Mouse (Mus musculus): Measurements from ENCODE around the gene Zfp697. TPM values are rescaled to one million over a fixed set of nuclear protein-coding genes. Genes with fewer than 3 reads are reported as not detected.
"Not testable (repeated sequence)": the region's sequence is repeated elsewhere in the genome, so short reads cannot be mapped to it uniquely, and the experiment has no call there.

Gene Zfp697
- polyA plus RNA-seq, 1 experiment from 2014 or later: 3.9 TPM

DNA sequence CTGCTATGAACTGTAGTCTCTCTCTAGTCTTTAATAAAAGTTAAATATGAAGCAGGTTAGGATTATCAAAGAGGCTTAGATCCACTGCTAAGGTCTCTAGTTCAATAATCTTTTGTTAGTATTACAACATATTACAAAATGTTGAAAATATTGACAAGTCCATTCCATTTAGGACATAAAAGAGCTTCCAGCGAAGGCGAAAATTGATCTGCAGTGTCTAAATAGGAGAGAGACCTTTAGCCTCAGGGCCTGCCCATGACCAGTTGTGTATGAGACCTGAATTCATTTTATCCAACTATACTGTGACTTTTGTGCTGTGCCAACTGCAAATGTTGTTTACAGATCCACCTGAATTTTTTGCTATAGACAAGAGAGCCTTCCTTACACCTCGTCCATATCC is 247.4 kb downstream of the Zfp697 start:
- Histone ChIP-seq H3K4me3 (no peak overlapping the region), H3K9me3 (replicated peaks) (no peaks in the 10 kb centered on the region), H3K9ac (no peak overlapping the region), H3K4me2 (no peak overlapping the region), H3K36me3 (no peaks in the 10 kb centered on the region), H3K27me3 (replicated peaks) (no peaks in the 10 kb centered on the region), H3K27ac (no peak overlapping the region), H3K4me1 (no peaks in the 10 kb centered on the region)
- no peak for ATAC-seq
- WGBS (ENCODE audit: insufficient replicate concordance): 61% methylated on average over 3 of the region's 3 CpGs

DNA sequence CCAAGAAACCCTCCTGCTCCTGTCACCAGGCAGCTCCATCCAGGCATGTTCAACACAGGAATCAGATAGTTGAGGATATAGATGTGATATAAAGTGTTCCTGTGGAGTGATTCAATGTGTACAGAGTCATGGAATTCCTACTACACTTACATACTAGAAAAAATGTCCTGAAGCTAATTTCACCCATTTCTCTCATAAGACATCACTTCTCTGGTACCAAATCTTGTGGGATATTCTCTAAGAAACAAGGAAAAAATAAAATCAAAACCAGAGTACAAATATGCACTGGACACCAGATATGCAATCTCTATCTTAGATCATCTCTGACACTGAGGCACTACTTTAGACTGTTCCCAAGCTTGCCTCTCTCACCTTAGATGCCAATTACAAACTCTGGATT is 247.9 kb downstream of the Zfp697 start, which contains the start of gene Hsd3b5:
Hsd3b5 (minus strand) TSS at position 101 of the 400 bp plus-strand sequence.
- H3K4me3 ChIP-seq: no peak within 1 kb of the TSS
- H3K4me2 ChIP-seq: no peak within 1 kb of the TSS
- no peaks in the 10 kb centered on the region for H3K4me1 ChIP-seq
- no peaks in the 10 kb centered on the region for H3K27me3 ChIP-seq (replicated peaks)
- H3K27ac ChIP-seq: no peak within 1 kb of the TSS
- ATAC-seq: no peak
- no peak within 1 kb of the TSS for H3K9ac ChIP-seq
- H3K9me3 ChIP-seq (replicated peaks): no peaks in the 10 kb centered on the region
- H3K36me3 ChIP-seq: no peaks in the 10 kb centered on the region

DNA sequence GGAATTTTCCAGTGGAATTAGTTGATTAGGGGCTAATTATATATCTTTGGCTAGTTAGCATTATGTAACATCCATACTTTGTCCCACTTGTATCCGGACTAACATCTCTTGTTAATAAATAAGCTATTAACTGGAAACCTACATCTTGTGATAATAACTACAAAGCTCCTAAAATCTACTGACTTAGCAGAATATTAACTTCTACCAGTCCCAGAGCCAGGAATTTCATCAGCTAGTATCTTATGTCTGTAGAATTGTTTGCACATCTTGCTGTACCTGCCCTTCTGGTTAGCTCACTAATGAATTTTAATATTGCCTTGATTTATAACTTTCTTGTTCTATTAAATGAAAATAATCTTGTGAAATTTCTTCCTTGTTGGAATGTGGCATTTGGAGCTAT is 252.9 kb downstream of the Zfp697 start:
- no peak for ATAC-seq
- Histone ChIP-seq H3K36me3 (no peaks in the 10 kb centered on the region), H3K27ac (no peak overlapping the region), H3K4me1 (no peaks in the 10 kb centered on the region), H3K4me3 (no peak overlapping the region), H3K9me3 (replicated peaks) (no peaks in the 10 kb centered on the region), H3K4me2 (no peak overlapping the region), H3K9ac (no peak overlapping the region), H3K27me3 (replicated peaks) (no peaks in the 10 kb centered on the region)
- WGBS (ENCODE audit: insufficient replicate concordance): 58% methylated on average over 1 of the region's 1 CpGs

DNA sequence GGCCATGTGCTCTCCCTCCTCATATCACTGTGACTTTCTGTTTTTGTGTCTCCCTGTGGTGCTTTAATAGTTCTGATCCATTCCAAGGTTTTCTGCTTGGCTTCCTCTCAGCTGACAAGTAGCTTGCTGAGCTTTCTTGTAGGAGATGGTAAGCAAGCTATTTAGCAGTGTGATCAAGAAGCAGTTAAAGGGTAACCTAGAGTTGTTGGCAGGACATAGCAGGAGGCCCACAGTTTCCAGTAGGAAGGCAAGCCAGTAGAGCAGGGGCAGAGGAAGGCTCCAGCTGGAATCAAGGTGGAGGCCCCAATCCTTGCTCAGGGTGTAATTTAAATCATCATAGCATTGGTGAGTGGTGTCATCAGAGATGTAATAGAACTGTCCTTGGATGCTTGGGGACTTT is 298.5 kb downstream of the Zfp697 start:
- no peaks in the 10 kb centered on the region for H3K27me3 ChIP-seq (replicated peaks)
- no peak overlapping the region for H3K4me2 ChIP-seq
- no peak overlapping the region for H3K27ac ChIP-seq
- H3K4me3 ChIP-seq: no peak overlapping the region
- no peaks in the 10 kb centered on the region for H3K36me3 ChIP-seq
- no peaks in the 10 kb centered on the region for H3K9me3 ChIP-seq (replicated peaks)
- no peak for ATAC-seq
- H3K9ac ChIP-seq: no peak overlapping the region
- H3K4me1 ChIP-seq: no peaks in the 10 kb centered on the region

DNA sequence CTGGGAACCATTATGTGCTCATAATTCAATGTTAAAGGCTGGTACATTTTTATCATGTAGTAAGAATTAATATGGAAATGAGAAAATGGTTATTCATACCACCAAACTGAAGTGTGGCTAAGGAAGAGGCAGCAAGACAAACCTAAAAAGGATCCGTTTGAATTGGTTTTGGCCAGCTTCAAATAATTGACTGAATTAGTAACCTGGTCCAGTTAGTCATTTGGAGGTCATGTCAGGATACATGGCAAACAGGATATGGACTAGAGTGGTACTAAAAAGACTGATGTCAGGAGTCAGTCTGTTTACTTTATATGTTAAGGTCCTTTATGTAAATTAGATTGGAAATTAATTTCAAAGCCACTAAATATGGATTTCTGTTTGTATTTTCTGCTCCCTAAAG is 300.1 kb downstream of the Zfp697 start:
- Histone ChIP-seq H3K27ac (no peak overlapping the region), H3K27me3 (replicated peaks) (no peaks in the 10 kb centered on the region), H3K9ac (no peak overlapping the region), H3K36me3 (no peaks in the 10 kb centered on the region), H3K4me3 (no peak overlapping the region), H3K9me3 (replicated peaks) (no peaks in the 10 kb centered on the region), H3K4me2 (no peak overlapping the region), H3K4me1 (no peaks in the 10 kb centered on the region)
- no peak for ATAC-seq
- WGBS (ENCODE audit: insufficient replicate concordance): 51% methylated on average over 1 of the region's 1 CpGs

DNA sequence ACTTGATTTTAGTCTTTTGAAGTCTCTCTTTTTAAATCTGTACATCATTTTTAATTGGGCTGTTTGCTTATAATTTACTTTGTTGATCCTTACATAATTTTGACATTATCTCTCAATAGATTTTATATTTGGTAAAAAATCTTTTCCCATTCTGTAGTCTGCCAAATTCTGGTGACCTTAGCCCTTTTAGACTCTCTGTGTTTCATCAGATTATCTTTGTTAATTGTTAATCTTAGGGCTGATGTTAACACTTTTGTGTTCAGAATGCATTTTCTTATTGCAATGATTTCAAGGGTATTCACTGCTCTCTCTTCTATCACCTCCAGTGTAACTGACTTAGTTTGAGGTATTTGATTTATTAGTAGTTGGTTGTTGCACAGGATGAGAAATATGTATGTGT is 338.5 kb downstream of the Zfp697 start:
- Histone ChIP-seq H3K36me3 (no peaks in the 10 kb centered on the region), H3K27me3 (replicated peaks) (no peaks in the 10 kb centered on the region), H3K4me3 (no peak overlapping the region), H3K9ac (no peak overlapping the region), H3K27ac (no peak overlapping the region), H3K9me3 (replicated peaks) (no peaks in the 10 kb centered on the region), H3K4me1 (no peaks in the 10 kb centered on the region), H3K4me2 (no peak overlapping the region)
- ATAC-seq: no peak

DNA sequence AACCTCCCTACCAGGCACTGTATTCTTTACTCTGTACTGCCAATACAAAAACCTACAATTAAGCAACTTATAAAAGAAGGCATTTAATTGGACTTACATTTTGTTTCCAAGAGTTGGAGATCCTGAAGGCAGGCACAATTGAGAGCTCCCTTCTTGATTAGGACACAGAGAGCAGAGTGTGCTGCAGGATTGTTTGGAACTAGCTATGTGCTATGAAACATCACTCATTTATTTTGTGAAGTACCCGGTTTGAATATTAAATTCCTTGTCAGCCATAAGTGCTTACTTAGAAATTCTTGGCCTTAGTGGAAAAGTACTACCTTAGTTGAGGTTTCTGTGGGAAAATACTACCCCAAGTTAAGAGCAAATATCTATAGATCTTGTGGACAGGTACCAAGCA is 342.1 kb downstream of the Zfp697 start, which contains the start of gene Hsd3b2:
Hsd3b2 (minus strand) TSS at position 168 of the 400 bp plus-strand sequence.
- ATAC-seq: no peak
- Histone ChIP-seq H3K9ac (no peak within 1 kb of the TSS), H3K4me2 (no peak within 1 kb of the TSS), H3K27me3 (replicated peaks) (no peaks in the 10 kb centered on the region), H3K4me3 (no peak within 1 kb of the TSS), H3K36me3 (no peaks in the 10 kb centered on the region), H3K27ac (no peak within 1 kb of the TSS), H3K9me3 (replicated peaks) (no peaks in the 10 kb centered on the region), H3K4me1 (no peaks in the 10 kb centered on the region)
- 46% methylated on average over 1 of the region's 1 CpGs for WGBS (ENCODE audit: insufficient replicate concordance)

DNA sequence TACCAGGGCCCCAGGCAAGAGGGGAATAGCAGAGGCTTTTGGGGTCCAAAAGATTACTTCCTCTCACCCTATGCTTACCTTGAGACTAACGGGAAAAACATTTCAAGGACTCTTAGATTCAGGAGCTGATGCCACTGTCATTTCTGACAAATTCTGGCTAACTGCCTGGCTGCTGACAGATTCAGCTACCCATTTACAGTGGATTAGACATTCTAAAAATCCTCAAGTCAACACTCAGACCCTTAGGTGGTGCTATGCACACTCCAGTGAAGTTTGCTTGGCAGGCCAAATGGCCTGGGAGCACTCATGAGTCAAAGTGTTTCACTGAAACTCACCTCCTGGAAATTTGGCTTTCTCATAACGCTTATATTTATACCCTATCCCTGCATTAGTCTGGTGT is 344.0 kb downstream of the Zfp697 start:
- 54% methylated on average over 2 of the region's 2 CpGs for WGBS (ENCODE audit: insufficient replicate concordance)
- H3K4me2 ChIP-seq: no peak overlapping the region
- H3K9me3 ChIP-seq (replicated peaks): no peaks in the 10 kb centered on the region
- H3K27me3 ChIP-seq (replicated peaks): no peaks in the 10 kb centered on the region
- ATAC-seq: no peak
- no peak overlapping the region for H3K4me3 ChIP-seq
- no peaks in the 10 kb centered on the region for H3K4me1 ChIP-seq
- no peak overlapping the region for H3K27ac ChIP-seq
- no peak overlapping the region for H3K9ac ChIP-seq
- H3K36me3 ChIP-seq: no peaks in the 10 kb centered on the region

DNA sequence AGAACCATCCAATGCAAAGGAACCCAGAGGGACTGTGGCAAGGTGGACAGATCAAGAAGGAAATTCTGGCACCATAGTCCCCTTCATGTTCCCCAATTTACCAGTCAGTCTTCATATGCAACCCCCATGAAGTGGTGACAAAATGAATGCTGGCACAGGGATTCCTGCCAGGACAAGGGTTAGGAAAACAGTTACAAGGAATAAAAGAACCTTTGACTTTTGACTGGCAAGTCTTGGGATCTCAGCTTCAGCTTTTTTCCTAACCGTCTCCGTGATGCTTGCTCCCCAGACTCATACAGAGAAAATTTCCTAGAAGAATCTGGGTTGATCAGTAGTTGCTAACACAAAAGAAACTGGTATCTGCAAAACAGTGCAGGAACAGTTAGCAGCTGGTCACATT is 351.5 kb downstream of the Zfp697 start:
- Histone ChIP-seq H3K4me2 (no peak overlapping the region), H3K4me3 (no peak overlapping the region), H3K9me3 (replicated peaks) (no peaks in the 10 kb centered on the region), H3K9ac (no peak overlapping the region), H3K36me3 (no peaks in the 10 kb centered on the region), H3K27ac (no peak overlapping the region), H3K27me3 (replicated peaks) (no peaks in the 10 kb centered on the region), H3K4me1 (no peaks in the 10 kb centered on the region)
- 70% methylated on average over 2 of the region's 2 CpGs for WGBS (ENCODE audit: insufficient replicate concordance)
- no peak for ATAC-seq

DNA sequence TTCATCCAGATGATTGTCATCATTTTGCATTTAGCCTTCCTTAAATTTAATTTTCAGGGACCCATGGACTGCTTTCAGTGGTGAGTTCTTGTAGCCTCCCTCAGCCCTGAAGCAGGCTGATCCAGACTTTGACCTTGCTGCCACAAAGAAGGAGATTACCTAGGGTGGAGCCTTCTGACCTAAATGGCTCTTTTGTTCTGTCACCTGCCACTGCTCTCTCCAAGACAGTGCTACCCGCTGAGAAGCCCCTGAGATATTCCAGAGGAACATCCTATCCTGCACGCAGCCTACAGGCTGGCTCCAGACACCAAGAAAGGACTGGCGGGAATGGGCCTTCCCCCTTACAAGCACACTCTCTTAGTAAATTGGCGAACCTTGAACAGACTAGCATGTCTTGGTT is 352.1 kb downstream of the Zfp697 start:
- H3K27me3 ChIP-seq (replicated peaks): no peaks in the 10 kb centered on the region
- H3K4me2 ChIP-seq: no peak overlapping the region
- H3K9me3 ChIP-seq (replicated peaks): no peaks in the 10 kb centered on the region
- H3K36me3 ChIP-seq: no peaks in the 10 kb centered on the region
- H3K4me1 ChIP-seq: no peaks in the 10 kb centered on the region
- H3K9ac ChIP-seq: no peak overlapping the region
- no peak overlapping the region for H3K4me3 ChIP-seq
- no peak for ATAC-seq
- H3K27ac ChIP-seq: no peak overlapping the region
- WGBS (ENCODE audit: insufficient replicate concordance): 50% methylated on average over 4 of the region's 4 CpGs

DNA sequence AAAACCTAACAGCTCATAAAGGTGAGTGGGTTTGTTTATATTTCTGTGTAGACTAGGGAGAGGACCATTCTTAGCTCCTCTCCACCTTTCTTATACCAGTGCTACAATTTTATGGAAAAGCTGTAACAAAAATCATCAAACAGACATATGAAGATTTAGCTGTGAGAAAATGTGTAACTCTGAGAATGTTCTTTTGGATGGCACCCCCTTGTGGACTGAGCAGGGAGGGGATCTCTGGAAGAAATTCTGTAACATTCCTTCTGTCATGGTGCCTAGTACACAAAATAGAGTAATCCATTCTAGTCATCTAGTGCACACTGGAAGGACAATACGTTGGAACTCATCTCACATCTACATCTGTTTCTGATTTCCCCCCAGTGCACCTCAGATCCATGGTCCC is 358.8 kb downstream of the Zfp697 start:
- not testable (repeated sequence) for H3K4me1 ChIP-seq; H3K4me3 ChIP-seq; H3K27ac ChIP-seq; H3K9ac ChIP-seq; H3K9me3 ChIP-seq (replicated peaks); ATAC-seq; H3K27me3 ChIP-seq (replicated peaks); H3K4me2 ChIP-seq; H3K36me3 ChIP-seq
- WGBS (ENCODE audit: insufficient replicate concordance): 44% methylated on average over 1 of the region's 1 CpGs

DNA sequence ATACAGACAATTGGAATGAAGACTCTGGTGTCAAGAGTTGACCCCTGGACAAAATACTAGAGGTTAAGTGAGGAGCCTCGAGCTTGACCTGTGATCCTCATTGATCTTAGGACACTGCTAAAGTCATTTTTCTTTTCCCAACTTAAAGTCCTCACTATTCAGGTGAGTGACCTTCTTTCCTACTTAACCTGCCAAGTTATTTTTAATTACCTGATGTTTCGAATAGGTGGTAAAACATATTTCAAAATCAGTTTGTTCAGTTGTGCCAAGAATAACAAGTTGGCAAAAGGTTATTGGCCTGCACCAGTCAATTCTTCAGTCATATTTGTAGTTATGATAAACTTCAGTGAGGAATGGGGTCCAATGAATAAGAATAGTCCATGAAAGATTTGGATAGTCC is 369.9 kb downstream of the Zfp697 start:
- no peak overlapping the region for H3K27ac ChIP-seq
- H3K9me3 ChIP-seq (replicated peaks): no peaks in the 10 kb centered on the region
- H3K4me3 ChIP-seq: no peak overlapping the region
- H3K4me2 ChIP-seq: no peak overlapping the region
- no peak overlapping the region for H3K9ac ChIP-seq
- no peak for ATAC-seq
- H3K27me3 ChIP-seq (replicated peaks): no peaks in the 10 kb centered on the region
- no peaks in the 10 kb centered on the region for H3K36me3 ChIP-seq
- H3K4me1 ChIP-seq: no peaks in the 10 kb centered on the region
- WGBS (ENCODE audit: insufficient replicate concordance): 38% methylated on average over 2 of the region's 2 CpGs

DNA sequence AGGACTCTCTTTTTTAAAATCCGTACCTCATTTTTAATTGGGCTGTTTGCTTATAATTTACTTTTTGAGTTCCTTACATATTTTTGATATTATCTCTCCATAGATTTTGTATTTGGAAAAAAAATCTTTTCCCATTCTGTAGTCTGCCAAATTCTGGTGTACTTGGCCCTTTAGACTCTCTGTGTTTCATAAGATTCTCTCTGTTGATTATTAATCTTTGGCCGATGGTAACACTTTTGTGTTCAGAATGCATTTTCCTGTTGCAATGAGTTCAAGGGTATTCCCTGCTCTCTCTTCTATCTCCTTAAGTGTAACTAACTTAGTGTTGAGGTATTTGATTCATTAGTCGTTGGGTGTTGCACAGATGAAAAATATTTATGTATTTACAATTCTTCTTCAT is 374.6 kb downstream of the Zfp697 start:
- WGBS (ENCODE audit: insufficient replicate concordance): 62% methylated on average over 3 of the region's 3 CpGs
- no peak overlapping the region for H3K27ac ChIP-seq
- ATAC-seq: no peak
- H3K4me2 ChIP-seq: no peak overlapping the region
- H3K4me1 ChIP-seq: no peaks in the 10 kb centered on the region
- H3K9me3 ChIP-seq (replicated peaks): no peaks in the 10 kb centered on the region
- H3K9ac ChIP-seq: no peak overlapping the region
- no peak overlapping the region for H3K4me3 ChIP-seq
- no peaks in the 10 kb centered on the region for H3K27me3 ChIP-seq (replicated peaks)
- no peaks in the 10 kb centered on the region for H3K36me3 ChIP-seq

DNA sequence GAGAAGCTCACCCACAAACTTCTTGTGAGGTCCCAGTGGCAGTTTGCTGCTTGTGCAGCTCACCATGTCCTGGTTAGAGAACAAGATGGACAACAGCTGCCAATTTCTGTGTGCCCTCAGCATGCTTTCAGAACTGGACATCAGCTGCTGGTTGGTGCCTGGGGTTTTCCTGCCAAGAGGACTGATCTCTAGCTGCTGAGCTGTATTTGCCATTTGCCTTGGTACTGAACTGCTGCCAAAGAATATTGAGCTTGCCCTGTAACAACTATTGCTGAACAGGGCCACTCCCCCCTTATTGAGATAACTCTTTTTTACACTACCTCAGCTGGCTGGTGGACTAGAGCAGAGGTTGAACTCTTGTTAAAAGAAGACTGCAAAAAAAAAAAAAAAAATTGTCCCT is 381.9 kb downstream of the Zfp697 start:
- H3K9ac ChIP-seq: no peak overlapping the region
- no peak for ATAC-seq
- no peak overlapping the region for H3K27ac ChIP-seq
- no peak overlapping the region for H3K4me2 ChIP-seq
- no peaks in the 10 kb centered on the region for H3K36me3 ChIP-seq
- H3K27me3 ChIP-seq (replicated peaks): no peaks in the 10 kb centered on the region
- no peaks in the 10 kb centered on the region for H3K4me1 ChIP-seq
- H3K9me3 ChIP-seq (replicated peaks): no peaks in the 10 kb centered on the region
- H3K4me3 ChIP-seq: no peak overlapping the region

Data from liver, embryonic 12.5 days (tissue).